Mouse (Mus musculus): Measurements from ENCODE around the gene Svop. TPM values are rescaled to one million over a fixed set of nuclear protein-coding genes. Genes with fewer than 3 reads are reported as not detected.

Gene Svop
- polyA plus RNA-seq, 1 experiment from 2014 or later: not detected

DNA sequence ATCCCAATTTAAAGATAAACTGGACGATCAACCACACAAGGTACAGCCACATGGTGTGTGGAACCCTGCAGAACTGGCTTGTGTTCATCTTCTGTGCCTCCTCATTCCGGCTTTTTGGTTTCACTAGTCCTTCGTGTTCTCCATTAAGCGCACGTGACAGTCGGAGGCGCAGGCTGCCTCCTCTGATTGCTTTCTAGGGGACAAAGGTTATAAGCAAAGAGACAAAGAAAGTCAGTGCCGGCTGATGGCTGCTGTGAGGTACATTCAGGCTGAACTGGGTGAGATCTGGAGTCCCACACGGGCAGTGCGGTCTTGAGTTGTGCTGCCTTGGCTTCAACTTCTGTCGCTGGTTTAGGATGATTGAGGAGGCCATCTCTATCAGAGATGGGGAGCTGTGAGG is 86.8 kb downstream of the Svop start:
- ATAC-seq (no peak), DNase-seq (no peak)
- Histone ChIP-seq H3K27ac (ENCODE audit: low read depth) (no peak overlapping the region), H3K4me1 (ENCODE audit: insufficient read depth) (no peaks in the 10 kb centered on the region), H3K9ac (replicated peaks) (no peak overlapping the region), H3K4me2 (ENCODE audit: low read depth, low read length) (no peak overlapping the region), H3K36me3 (replicated peaks; ENCODE audit: insufficient read depth, low read length) (no peaks in the 10 kb centered on the region), H3K27me3 (ENCODE audit: insufficient read depth, low read length) (no peaks in the 10 kb centered on the region), H3K9me3 (ENCODE audit: low read length) (no peaks in the 10 kb centered on the region), H3K4me3 (ENCODE audit: low read depth, low read length) (no peak overlapping the region)
- 73% methylated on average over 11 of the region's 11 CpGs for WGBS (ENCODE audit: insufficient replicate concordance)
- TF ChIP-seq EP300 (IDR thresholded peaks at IDR 0.05; ENCODE audit: low read depth) (no peak), CTCF (IDR thresholded peaks at IDR 0.05; ENCODE audit: low read depth) (no peak)

DNA sequence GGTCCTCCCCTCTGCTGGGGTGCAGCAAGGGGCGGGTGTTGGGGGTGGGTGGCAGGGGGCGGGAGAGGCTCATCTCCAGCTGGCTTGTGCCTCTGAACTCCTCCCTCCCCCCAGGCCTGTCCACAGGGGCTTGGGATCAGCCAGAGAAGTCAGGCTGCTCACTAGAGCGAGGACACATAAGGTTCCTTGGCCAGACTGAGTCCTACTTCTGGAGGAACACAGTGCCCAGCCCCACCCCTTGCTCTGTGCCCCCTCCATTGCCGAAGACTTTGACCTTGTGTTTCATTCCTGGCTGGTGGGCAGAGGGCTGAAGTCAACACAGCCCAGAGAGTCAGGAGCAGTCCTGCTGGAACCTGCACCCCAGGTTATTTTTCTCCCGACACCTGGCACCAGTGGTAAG is 87.8 kb downstream of the Svop start, which contains the start of gene Dao:
Dao (plus strand) TSS at position 162 of the 400 bp plus-strand sequence.
- no peak for TF ChIP-seq EP300 (IDR thresholded peaks at IDR 0.05; ENCODE audit: low read depth)
- TF ChIP-seq CTCF (IDR thresholded peaks at IDR 0.05; ENCODE audit: low read depth): no peak
- Histone ChIP-seq H3K4me3 (ENCODE audit: low read depth, low read length) (no peak within 1 kb of the TSS), H3K4me1 (ENCODE audit: insufficient read depth) (no peaks in the 10 kb centered on the region), H3K9me3 (ENCODE audit: low read length) (no peaks in the 10 kb centered on the region), H3K9ac (replicated peaks) (no peak within 1 kb of the TSS), H3K27me3 (ENCODE audit: insufficient read depth, low read length) (no peaks in the 10 kb centered on the region), H3K27ac (ENCODE audit: low read depth) (no peak within 1 kb of the TSS), H3K4me2 (ENCODE audit: low read depth, low read length) (no peak within 1 kb of the TSS), H3K36me3 (replicated peaks; ENCODE audit: insufficient read depth, low read length) (no peaks in the 10 kb centered on the region)
- ATAC-seq (no peak), DNase-seq (no peak)
- WGBS (ENCODE audit: insufficient replicate concordance): 61% methylated on average over 5 of the region's 5 CpGs

DNA sequence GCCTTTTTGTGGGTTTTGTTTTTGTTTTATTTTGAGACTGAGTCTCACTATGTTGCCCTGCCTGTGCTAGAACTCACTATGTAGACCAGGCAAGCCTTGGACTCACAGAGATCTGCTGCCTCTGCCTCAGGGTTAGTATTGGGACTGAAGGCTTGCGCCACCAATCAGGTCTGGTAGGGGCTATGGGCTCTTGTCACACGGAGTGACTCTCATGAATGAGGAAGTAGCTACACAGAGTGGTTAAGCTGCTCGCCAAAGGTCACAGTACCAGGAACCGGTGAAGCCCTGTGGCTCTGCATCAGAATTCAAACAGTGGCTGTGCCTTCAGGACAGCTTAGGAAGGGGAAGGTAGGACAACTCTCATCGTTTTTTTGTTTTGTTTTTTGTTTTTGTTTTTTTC is 92.0 kb downstream of the Svop start:
- no peak for TF ChIP-seq EP300 (IDR thresholded peaks at IDR 0.05; ENCODE audit: low read depth)
- no peak for TF ChIP-seq CTCF (IDR thresholded peaks at IDR 0.05; ENCODE audit: low read depth)
- no peaks in the 10 kb centered on the region; the same call in 1 of the 2 replicates for H3K27me3 ChIP-seq (ENCODE audit: insufficient read depth, low read length)
- DNase-seq (peak; percentile 36), ATAC-seq (peak; percentile 36; the same call in 1 of the 2 replicates)
- peaks cover 1% of the 10 kb centered on the region; the same call in 1 of the 2 replicates for H3K4me1 ChIP-seq (ENCODE audit: insufficient read depth)
- 15% methylated on average over 5 of the region's 5 CpGs for WGBS (ENCODE audit: insufficient replicate concordance)
- H3K4me2 ChIP-seq (ENCODE audit: low read depth, low read length): no peak overlapping the region
- H3K9ac ChIP-seq (replicated peaks): no peak overlapping the region
- no peak overlapping the region for H3K27ac ChIP-seq (ENCODE audit: low read depth)
- H3K36me3 ChIP-seq (replicated peaks; ENCODE audit: insufficient read depth, low read length): no peaks in the 10 kb centered on the region
- no peaks in the 10 kb centered on the region for H3K9me3 ChIP-seq (ENCODE audit: low read length)
- H3K4me3 ChIP-seq (ENCODE audit: low read depth, low read length): no peak overlapping the region

DNA sequence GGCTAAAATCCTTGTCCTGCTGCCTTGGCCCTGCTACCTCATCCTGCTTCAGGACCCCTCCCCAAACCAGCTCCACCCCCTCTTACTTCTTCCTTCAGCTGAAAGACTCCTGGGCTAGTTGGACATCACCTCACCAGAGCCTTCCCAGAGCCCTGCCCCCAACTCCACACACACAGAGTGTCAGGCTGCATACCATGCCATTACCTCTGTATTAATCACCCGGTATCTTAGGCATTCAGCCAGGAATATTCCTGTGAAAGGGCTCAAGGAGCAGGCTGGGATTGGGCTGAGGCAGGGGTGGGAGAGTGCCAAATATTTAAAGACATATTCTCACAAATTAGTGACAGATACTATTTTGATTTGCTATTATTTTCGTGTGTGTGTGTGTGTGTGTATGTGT is 94.9 kb downstream of the Svop start:
- Histone ChIP-seq H3K4me3 (ENCODE audit: low read depth, low read length) (no peak overlapping the region), H3K36me3 (replicated peaks; ENCODE audit: insufficient read depth, low read length) (no peaks in the 10 kb centered on the region), H3K4me1 (ENCODE audit: insufficient read depth) (peaks cover 21% of the 10 kb centered on the region), H3K4me2 (ENCODE audit: low read depth, low read length) (no peak overlapping the region), H3K27me3 (ENCODE audit: insufficient read depth, low read length) (no peaks in the 10 kb centered on the region; the same call in 1 of the 2 replicates), H3K9me3 (ENCODE audit: low read length) (no peaks in the 10 kb centered on the region), H3K27ac (ENCODE audit: low read depth) (no peak overlapping the region), H3K9ac (replicated peaks) (no peak overlapping the region)
- DNase-seq: no peak
- 65% methylated on average over 2 of the region's 2 CpGs for WGBS (ENCODE audit: insufficient replicate concordance)
- no peak for ATAC-seq
- TF ChIP-seq CTCF (IDR thresholded peaks at IDR 0.05; ENCODE audit: low read depth) (no peak), EP300 (IDR thresholded peaks at IDR 0.05; ENCODE audit: low read depth) (no peak)

DNA sequence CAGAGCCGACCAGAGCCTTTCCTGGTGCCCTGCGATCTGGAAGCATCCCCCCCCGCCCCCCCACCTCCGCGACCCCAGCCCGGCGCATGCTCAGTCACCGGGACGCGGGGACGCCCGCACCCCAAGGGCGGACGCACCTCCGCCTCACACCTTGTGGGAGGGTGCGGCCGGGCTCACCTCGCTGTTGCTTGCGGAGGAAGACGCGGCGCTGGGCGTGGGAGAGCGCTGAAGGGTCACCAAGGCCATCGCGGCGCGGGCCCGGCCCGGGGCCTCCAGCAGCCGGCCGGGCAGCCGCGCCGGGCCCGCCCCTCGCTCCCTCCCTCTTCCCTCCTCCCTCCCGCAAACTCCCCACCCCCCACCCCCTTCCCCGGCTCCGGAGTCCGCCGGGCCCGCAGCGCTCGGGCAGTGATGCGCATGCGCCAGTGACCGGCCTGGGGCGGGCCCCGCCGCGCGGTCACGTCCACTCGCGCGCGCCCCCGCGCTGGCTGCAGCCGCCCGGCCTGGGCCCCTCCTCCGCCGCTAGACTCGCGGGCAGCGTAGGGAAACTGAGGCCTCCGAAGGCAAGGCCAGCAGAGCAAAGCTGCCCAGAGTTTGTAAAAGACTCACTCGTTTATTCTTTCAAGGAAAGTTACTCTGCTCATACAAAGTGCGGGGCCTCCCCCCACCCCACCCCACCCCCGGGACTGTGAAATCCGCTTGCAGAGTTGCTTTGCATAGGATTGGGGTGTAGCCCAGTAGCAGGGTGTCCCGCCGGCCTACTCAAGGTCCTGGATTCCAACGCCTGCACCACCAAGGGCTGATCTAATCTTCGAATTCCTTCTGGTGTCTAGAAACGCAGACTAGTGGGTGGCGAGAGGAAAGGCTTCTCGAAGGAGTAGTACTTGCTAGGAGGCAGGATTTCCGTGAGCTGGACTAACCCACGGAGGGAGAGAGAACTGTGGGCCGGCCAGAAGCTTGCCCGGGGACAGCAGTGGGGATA is 97.6 kb downstream of the Svop start, which contains the start of gene Ssh1:
Ssh1 (minus strand) TSS at position 408 of the 979 bp plus-strand sequence.
- ATAC-seq: peak; percentile 81
- peak within 1 kb of the TSS; percentile 88 for H3K27ac ChIP-seq (ENCODE audit: low read depth)
- peak within 1 kb of the TSS; percentile 92 for H3K4me3 ChIP-seq (ENCODE audit: low read depth, low read length)
- 2% methylated on average over 49 of the region's 83 CpGs for WGBS (ENCODE audit: insufficient replicate concordance)
- peak; percentile 90 for DNase-seq
- H3K9me3 ChIP-seq (ENCODE audit: low read length): no peaks in the 10 kb centered on the region
- H3K4me1 ChIP-seq (ENCODE audit: insufficient read depth): peaks cover 37% of the 10 kb centered on the region
- no peaks in the 10 kb centered on the region for H3K36me3 ChIP-seq (replicated peaks; ENCODE audit: insufficient read depth, low read length)
- TF ChIP-seq EP300 (IDR thresholded peaks at IDR 0.05; ENCODE audit: low read depth) (no peak), CTCF (IDR thresholded peaks at IDR 0.05; ENCODE audit: low read depth) (0 out of 2 replicates have a peak, but pooled peaks have one; percentile 3)
- no peaks in the 10 kb centered on the region; the same call in 1 of the 2 replicates for H3K27me3 ChIP-seq (ENCODE audit: insufficient read depth, low read length)
- peak within 1 kb of the TSS; percentile 83 for H3K9ac ChIP-seq (replicated peaks)
- H3K4me2 ChIP-seq (ENCODE audit: low read depth, low read length): peak within 1 kb of the TSS; percentile 99

DNA sequence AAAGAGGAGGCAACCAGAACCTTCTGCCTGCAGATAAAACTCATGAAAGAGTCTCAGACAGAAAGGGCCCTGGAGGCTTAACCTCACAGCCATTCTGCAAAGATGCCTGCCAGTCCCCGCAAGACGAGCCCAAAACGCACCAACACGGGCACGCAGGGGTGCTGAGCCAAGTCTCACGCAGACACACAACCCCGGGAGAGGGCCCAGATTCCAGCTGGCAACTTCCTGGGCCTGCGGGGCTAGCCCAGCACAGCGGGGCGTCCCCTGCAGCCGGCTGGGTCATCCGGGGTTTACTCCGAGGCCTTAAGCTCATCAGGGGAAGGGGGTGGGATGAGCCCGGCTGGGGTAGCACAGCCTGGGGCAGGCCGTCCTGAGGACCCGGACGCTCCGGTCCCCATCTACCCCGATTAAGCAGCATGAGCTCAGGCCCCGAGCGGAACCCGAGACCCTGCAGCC is 98.3 kb downstream of the Svop start:
- peak; percentile 51 for DNase-seq
- no peaks in the 10 kb centered on the region for H3K36me3 ChIP-seq (replicated peaks; ENCODE audit: insufficient read depth, low read length)
- WGBS (ENCODE audit: insufficient replicate concordance): under 1% methylated on average over 19 of the region's 22 CpGs
- ATAC-seq: peak; percentile 26
- peaks cover 38% of the 10 kb centered on the region for H3K4me1 ChIP-seq (ENCODE audit: insufficient read depth)
- peak overlapping the region; percentile 83 for H3K9ac ChIP-seq (replicated peaks)
- no peaks in the 10 kb centered on the region for H3K9me3 ChIP-seq (ENCODE audit: low read length)
- peak overlapping the region; percentile 88 for H3K27ac ChIP-seq (ENCODE audit: low read depth)
- H3K4me3 ChIP-seq (ENCODE audit: low read depth, low read length): peak overlapping the region; percentile 92
- TF ChIP-seq EP300 (IDR thresholded peaks at IDR 0.05; ENCODE audit: low read depth) (no peak), CTCF (IDR thresholded peaks at IDR 0.05; ENCODE audit: low read depth) (no peak)
- H3K4me2 ChIP-seq (ENCODE audit: low read depth, low read length): peak overlapping the region; percentile 99
- no peaks in the 10 kb centered on the region; the same call in 1 of the 2 replicates for H3K27me3 ChIP-seq (ENCODE audit: insufficient read depth, low read length)
